Mouse (Mus musculus) T-helper 1 cell (primary cell): ENCODE results near the gene Nde1.

Experiments used
- in situ Hi-C: fragments of 300-600 bp; cut with MboI, MseI; formaldehyde crosslinking; loops from one replicate; pipeline ENCODE4 v1.15.1; 2025; ENCODE audit warnings: high pct_unique_total_duplicates

Nde1 gene

DNA sequence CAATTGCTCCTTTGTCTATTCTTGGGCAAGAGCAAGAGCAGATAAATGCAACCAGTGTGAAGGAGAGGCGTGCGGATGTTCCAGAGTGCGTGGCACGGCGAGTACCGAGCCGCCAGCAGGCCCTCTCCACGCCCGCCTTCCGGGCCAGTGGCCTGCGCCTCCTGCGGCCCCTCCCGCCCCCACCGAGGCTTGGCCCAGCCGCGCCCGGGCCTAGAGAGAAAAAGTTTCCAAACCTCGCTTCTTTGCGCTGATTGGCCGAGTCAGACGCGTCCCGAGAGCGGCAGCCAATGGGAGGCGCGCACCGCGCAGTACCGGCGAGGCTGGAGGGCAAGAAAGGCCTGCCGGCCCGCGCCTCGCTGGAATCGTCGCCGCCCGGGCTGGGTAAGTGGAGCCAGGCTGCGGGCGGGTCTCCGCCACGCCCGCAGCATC is at the start of gene Nde1, which contains the start of gene Marf1:
Gene Nde1, plus strand, starts transcription at position 288 of the 429 bp plus-strand sequence.
Gene Marf1, minus strand, starts transcription at position 364 of the 429 bp plus-strand sequence.
- in situ Hi-C loops, result loop anchor here (10.0 kb wide), 3 partner anchors 58 to 488 kb away; partner anchors contain the start of genes 3110001I22Rik and Bfar

DNA sequence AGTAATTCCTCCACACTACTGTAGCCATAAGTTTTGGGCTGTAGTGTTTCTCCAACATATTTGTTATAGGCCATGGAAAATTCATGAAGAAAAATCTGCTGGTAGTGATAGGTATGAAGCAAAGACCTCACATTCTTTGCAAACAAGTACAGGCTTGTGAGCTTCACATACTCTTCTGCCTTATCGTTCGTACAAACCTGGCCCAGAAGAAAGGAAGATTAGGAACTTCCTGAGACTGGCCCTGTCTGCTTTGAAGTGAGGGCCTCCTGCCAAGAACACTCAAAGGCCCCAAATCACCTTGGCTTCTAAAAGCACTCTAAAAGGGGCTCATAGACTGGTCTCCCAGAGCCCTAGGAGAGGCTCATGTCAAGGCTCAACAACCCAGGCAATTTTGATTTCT is 45.8 kb upstream of the Nde1 start:
- in situ Hi-C loops, result no loop called here

GRCm38 (mm10) chr16:14120941-14121340 is 42.1 kb upstream of the Nde1 start:
- in situ Hi-C loops, result no loop called here

- in situ Hi-C loops, result no loop called here
These were observed 41.5 kb upstream of the Nde1 start for GRCm38 (mm10) chr16:14121563-14121962.

GRCm38 (mm10) chr16:14122586-14122985 is 40.5 kb upstream of the Nde1 start:
- in situ Hi-C loops, result no loop called here

DNA sequence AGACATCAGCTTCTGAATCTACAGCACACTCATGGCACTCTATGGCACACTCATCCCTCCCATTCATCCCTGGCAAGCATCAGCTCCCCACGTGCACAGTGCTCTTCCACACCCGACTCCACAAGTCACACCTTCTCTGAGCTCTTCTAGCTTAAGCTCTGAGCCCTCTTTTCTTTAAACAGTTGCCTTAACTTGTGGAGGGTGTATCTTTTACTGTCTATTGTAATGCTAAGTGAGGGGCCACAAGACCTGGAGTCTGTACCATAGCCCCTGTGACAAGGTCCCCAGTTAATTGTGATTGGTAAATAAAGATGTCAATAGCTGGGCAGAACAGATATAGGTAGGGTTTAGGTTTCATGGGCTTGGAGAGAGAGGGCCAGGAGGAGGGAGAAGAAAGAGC is 39.2 kb upstream of the Nde1 start:
- in situ Hi-C loops, result no loop called here

- in situ Hi-C loops, result no loop called here
These were observed 38.4 kb upstream of the Nde1 start for GRCm38 (mm10) chr16:14124709-14125108.

DNA sequence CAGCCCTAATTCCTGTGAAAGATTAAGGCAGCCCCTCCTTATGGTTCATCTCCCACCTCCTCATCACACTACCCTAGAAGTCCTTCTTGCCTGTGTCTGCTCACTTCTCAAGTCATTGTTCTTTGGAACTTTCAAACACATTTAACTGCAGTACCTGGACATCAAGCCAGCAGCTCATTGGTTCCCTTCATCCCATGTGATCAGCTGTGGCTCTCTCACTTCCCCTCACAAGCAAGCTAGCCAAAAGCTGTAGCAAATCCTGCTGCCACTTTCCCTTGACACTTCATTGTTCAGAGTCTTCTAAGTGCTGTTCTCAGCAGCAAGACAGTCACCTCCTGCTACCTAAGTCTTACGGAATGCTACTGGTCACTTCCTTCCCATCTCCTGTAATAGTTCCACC is 37.8 kb upstream of the Nde1 start:
- in situ Hi-C loops, result no loop called here

GRCm38 (mm10) chr16:14128977-14129376 is 34.1 kb upstream of the Nde1 start:
- in situ Hi-C loops, result no loop called here

DNA sequence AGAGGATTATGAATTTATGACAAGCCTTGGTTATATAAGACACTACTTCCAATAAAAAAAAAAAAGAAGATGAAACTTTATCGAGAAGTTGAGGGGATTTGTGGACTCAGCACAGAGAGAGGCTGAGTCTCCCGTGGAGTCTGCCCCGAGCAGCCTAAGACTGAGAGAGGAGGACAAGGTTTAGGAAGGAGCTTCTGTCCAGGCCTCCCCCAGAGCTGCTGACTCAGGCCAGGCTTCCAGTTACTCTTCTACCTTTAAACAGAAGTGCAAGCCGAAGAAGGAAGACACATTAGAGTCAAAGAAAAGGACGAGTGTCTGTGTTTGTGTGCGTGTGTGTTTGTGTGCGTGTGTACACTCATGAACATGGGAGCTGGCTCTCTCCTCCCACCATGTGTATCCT is 32.3 kb upstream of the Nde1 start:
- in situ Hi-C loops, result no loop called here

DNA sequence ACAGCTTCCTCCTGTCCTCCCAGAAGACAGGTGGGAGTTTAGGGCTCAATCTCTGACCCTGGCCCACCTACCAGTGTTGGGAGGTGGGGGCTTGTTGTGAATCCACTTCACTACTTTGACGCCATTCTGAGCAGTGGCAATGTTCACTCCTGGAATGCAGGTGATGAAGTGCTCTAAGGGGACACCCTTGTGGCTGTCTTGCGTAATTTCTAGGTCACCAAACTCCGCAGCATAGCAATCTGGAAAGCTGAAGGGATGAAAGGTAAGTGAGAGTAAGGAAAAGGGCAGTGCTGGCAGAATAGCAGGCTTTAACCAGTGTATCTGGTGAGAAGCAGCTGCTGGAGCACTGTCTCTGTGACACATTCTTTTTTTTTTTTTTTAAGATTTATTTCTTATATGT is 31.7 kb upstream of the Nde1 start:
- in situ Hi-C loops, result no loop called here

- in situ Hi-C loops, result no loop called here
These were observed 31.2 kb upstream of the Nde1 start for GRCm38 (mm10) chr16:14131838-14132237.

- in situ Hi-C loops, result no loop called here
These were observed 28.1 kb upstream of the Nde1 start for GRCm38 (mm10) chr16:14135014-14135413.

DNA sequence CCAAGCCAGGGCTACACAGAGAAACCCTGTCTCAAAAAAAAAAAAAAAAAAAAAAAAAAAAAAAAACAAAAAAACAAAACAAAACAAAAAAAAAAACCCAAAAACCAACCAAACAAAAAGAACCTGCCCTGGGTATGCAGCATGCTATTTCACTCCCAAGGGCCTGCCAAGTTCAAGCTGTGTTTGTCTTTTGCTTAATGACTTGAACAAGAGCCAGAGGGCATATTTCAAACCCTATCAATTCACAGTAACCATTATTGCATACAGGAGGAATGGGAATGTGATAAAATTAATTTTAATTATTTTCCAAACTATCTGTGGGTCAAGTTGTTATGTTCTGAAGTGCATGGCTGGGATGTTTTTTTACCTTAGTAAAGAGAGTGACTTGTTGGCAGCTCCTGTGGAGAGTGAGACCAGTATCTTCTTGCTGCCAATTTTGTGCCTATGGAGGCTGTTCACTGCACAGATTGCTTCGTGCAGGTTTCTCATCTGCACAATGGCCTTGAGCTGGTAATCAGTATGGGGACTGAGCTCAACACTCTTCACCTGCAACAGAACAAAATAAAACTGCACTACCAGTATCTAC is 25.0 kb upstream of the Nde1 start:
- in situ Hi-C loops, result no loop called here

- in situ Hi-C loops, result no loop called here
These were observed 24.0 kb upstream of the Nde1 start for GRCm38 (mm10) chr16:14139106-14139505.

- in situ Hi-C loops, result loop anchor here (5.0 kb wide), 1 partner anchor 36 kb away; no protein-coding TSS in a partner anchor
These were observed 19.8 kb upstream of the Nde1 start for GRCm38 (mm10) chr16:14143298-14143697.

DNA sequence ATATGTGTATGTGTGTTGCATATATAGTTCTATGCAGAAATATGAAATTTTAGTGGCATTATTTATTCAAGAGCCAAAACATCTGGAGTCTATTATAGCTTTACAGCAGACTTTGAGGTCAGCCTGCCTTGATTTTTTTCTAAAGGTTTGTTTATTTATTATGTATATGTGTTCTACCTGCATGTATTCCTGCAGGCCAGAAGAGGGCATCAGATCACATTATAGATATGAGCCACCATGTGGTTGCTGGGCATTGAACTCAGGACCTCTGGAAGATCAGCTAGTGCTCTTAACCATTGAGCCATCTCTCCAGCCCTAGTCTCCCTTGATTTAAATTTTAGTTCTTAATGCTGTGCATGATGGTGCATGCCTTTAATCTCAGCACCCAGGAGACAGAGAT is 15.4 kb upstream of the Nde1 start:
- in situ Hi-C loops, result no loop called here

DNA sequence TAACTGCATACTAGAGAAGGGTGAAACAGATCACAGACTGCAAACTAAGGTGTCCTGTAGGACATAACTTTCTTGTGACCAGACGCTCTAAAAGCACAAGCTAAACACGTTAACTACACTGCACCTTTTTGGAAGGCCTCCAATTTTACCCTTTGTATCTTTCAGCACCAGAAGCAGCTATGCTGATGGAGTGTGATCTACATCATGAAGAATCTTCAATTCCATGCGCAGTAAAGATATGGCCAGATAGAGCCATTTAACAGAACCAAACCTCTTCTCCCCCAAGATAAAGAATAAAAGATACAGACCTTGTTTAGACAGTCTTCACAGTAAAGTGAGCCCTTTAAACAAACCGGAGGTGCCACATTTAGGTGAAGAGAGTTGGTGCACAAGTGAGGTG is 11.4 kb upstream of the Nde1 start:
- in situ Hi-C loops, result no loop called here

DNA sequence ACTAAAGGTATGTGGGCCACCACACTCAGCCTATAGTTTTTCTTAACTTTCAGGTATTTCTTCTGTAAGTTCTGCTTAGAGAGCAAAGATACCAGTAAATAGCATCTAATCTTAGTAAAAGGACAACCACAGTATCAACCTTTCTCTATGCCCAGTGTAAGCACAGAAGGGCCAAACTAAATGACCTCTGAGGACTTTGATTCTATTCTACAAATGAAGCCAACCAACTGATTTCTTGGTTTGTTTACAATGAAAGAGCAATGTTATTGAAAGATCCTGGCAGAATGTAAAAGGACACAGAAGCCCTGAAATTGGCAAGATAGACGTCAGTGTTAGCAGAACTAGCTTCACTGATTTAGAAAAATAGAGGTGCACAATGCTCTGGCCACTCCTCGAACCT is 7.4 kb upstream of the Nde1 start:
- in situ Hi-C loops, result loop anchor here (5.0 kb wide), 1 partner anchor 253 kb away; the partner anchor contains the start of genes Mpv17l and Pdxdc1

DNA sequence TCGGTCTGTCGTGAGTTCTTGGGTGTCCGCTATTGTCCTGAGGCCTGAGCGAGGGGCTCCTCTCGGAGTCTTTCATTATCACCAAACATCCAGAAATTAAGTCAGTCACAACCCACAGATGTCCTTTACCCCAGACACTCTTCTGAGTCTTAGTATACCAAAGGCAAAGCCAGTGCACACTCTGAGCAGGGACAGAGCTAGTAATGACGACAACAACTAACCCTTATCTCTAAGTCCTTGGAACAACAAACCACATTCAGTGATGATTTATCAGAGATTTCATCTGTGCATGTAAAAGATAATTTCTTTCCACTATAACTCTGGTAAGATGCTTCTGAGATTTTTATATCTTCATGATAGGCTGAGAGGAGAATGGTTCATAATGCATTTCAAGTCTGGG is 6.8 kb upstream of the Nde1 start:
- in situ Hi-C loops, result loop anchor here (5.0 kb wide), 1 partner anchor 254 kb away; the partner anchor contains the start of genes Mpv17l and Pdxdc1

DNA sequence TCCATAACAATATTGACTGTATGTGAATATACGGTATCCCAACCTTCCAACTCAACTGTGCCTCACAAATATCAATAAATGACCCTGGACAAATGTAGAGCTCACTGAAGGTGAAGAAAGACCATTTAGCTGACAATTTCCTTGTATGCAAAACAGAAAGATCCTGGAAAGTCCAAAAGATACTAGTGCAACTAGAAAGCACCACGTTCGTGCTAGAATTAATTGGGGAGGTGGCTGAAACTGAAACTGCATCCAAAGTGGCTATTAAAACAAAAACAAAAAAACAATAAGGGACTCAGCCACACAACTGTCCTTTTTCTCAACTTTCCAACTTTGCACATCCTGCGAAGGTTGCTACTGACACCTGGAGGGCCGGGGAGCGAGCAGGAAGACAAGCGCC is 4.5 kb upstream of the Nde1 start:
- in situ Hi-C loops, result loop anchor here (5.0 kb wide), 1 partner anchor 256 kb away; the partner anchor contains the start of genes Mpv17l and Pdxdc1

GRCm38 (mm10) chr16:14158936-14159745 is 3.9 kb upstream of the Nde1 start:
- in situ Hi-C loops, result loop anchor here (5.0 kb wide), 1 partner anchor 257 kb away; the partner anchor contains the start of genes Mpv17l and Pdxdc1

DNA sequence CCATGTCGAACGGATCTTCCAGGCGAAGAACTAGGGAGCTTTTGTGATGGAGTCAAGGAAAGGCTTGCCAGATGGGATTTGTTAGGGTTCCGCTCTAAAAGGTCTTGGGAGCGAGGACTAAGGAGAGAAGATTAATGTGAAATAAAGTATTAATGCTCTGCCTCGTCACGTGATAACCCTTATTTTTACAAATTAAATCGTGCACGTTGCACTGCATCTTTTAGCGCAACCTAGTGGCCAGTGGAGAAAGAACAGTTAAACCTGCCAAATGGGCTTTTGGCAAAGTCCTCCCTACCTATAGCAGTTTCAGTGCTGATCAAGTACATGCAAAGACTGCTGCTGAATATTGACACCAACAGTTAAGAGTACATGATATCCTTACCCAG is 3.3 kb upstream of the Nde1 start:
- in situ Hi-C loops, result loop anchor here (5.0 to 10.0 kb wide), 4 partner anchors 55 to 485 kb away; partner anchors contain the start of genes 3110001I22Rik, Bfar, Mpv17l and Pdxdc1
